In the genomic region with DNA sequence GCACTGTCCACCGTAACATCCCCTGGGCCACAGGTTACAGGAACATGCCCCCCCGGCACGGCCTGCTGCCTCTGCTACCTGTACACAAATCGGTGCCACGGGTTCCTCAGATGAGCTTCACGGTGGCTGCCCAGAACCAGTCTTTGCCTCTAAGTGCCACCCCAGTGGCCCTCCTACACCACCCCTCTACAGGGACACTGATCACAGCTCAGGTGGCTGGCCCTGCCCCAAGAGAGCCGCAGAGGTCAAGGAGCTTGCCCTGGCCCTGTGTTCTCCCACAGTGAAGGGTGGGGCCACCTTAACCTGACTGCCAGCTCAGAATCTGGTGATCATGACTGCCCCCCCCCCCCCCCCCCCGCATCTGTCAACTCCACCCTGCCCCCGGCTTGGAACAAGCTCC, we compare ENCODE assay signal across 8 mouse cellular contexts. TPM values are rescaled to one million over a fixed set of nuclear protein-coding genes. Genes with fewer than 3 reads are reported as not detected.
DNase-seq lines count a peak whose midpoint lies in the region; ATAC-seq and TF ChIP-seq lines count a peak whose summit lies in the region.

A gene (plus strand): TSS at position 378 of the 400 bp plus-strand sequence.

- TF ChIP-seq EP300 in heart, adult 2 months (IDR thresholded peaks at IDR 0.05; ENCODE audit: insufficient read depth, low read depth, low read length): no peak

- TF ChIP-seq POLR2A in heart, adult 2 months (IDR thresholded peaks at IDR 0.05; ENCODE audit: insufficient read depth, low read depth, low read length): no peak

- ATAC-seq in liver, embryonic 16.5 days (ENCODE audit: low read depth): no peak
- ATAC-seq in neural tube, embryonic 15.5 days (ENCODE audit: low FRiP score): no peak

- peak within 1 kb of the TSS; percentile 95 for H3K4me2 ChIP-seq in liver, embryonic 16.5 days (ENCODE audit: low read depth, low read length)
- peak within 1 kb of the TSS; percentile 94 for H3K4me2 ChIP-seq in neural tube, embryonic 15.5 days

- peak within 1 kb of the TSS; percentile 52 for H3K9ac ChIP-seq in heart, adult 2 months (ENCODE audit: low read depth, low read length)
- peak within 1 kb of the TSS; percentile 91 for H3K9ac ChIP-seq in liver, embryonic 16.5 days (ENCODE audit: low read depth, low read length)
- peak within 1 kb of the TSS; percentile 55 for H3K9ac ChIP-seq in neural tube, embryonic 15.5 days (replicated peaks)

- 63% methylated on average over 9 of the region's 9 CpGs for WGBS in heart, adult 2 months
- WGBS in liver, embryonic 16.5 days (ENCODE audit: insufficient replicate concordance): 81% methylated on average over 8 of the region's 9 CpGs
- 97% methylated on average over 8 of the region's 9 CpGs for WGBS in neural tube, embryonic 15.5 days

- TF ChIP-seq CTCF in heart, adult 2 months (IDR thresholded peaks at IDR 0.05): no peak

- no peaks in the 10 kb centered on the region for H3K27me3 ChIP-seq in heart, adult 2 months (ENCODE audit: control insufficient read depth, insufficient read depth, low read length)
- no peaks in the 10 kb centered on the region for H3K27me3 ChIP-seq in liver, embryonic 16.5 days (ENCODE audit: control insufficient read depth, insufficient read depth, low read depth, low read length)
- no peaks in the 10 kb centered on the region for H3K27me3 ChIP-seq in neural tube, embryonic 15.5 days (replicated peaks)

- peak within 1 kb of the TSS; percentile 81 for H3K4me3 ChIP-seq in brown adipose tissue, adult 24 weeks (ENCODE audit: insufficient read depth, low read depth, low read length)
- peak within 1 kb of the TSS; percentile 95 for H3K4me3 ChIP-seq in heart, adult 2 months
- H3K4me3 ChIP-seq in liver, embryonic 16.5 days (ENCODE audit: low read depth, low read length): peak within 1 kb of the TSS; percentile 97
- peak within 1 kb of the TSS; percentile 57 for H3K4me3 ChIP-seq in neural tube, embryonic 15.5 days (replicated peaks)

- intact Hi-C loops in heart, adult 2 months (cut with DNase I): loop anchor here (2.0 kb wide), 1 partner anchor 16 kb away; no protein-coding TSS in a partner anchor

- no peaks in the 10 kb centered on the region for H3K36me3 ChIP-seq in heart, adult 2 months (ENCODE audit: control insufficient read depth, insufficient read depth, low read length)
- peaks cover 18% of the 10 kb centered on the region for H3K36me3 ChIP-seq in liver, embryonic 16.5 days (ENCODE audit: control insufficient read depth, insufficient read depth)
- peaks cover 44% of the 10 kb centered on the region for H3K36me3 ChIP-seq in neural tube, embryonic 15.5 days

- no peaks in the 10 kb centered on the region for H3K9me3 ChIP-seq in liver, embryonic 16.5 days (replicated peaks; ENCODE audit: control insufficient read depth, low read length)
- H3K9me3 ChIP-seq in neural tube, embryonic 15.5 days (replicated peaks): no peaks in the 10 kb centered on the region

- DNase-seq in cerebellum, adult 11-12 months: peak; percentile 64
- DNase-seq in cerebellum, postnatal 4 days (ENCODE audit: low spot score in 2 of 2): no peak
- DNase-seq in heart, adult 2 months: peak; percentile 41 to 48
- DNase-seq in kidney, adult 9 months: peak; percentile 52
- no peak for DNase-seq in urinary bladder, postnatal 36 days (ENCODE audit: low spot score in 2 of 2)

- no peaks in the 10 kb centered on the region for H3K79me2 ChIP-seq in heart, adult 2 months (replicated peaks; ENCODE audit: control insufficient read depth, insufficient read depth, low read length)

- no peak within 1 kb of the TSS for H3K27ac ChIP-seq in brown adipose tissue, adult 24 weeks (replicated peaks; ENCODE audit: low read depth, low read length)
- peak within 1 kb of the TSS; percentile 95 for H3K27ac ChIP-seq in heart, adult 2 months
- H3K27ac ChIP-seq in liver, embryonic 16.5 days (ENCODE audit: low read length): peak within 1 kb of the TSS; percentile 93
- H3K27ac ChIP-seq in neural tube, embryonic 15.5 days (replicated peaks): peak within 1 kb of the TSS; percentile 85; the same call in 1 of the 2 replicates

- H3K4me1 ChIP-seq in brown adipose tissue, adult 24 weeks (ENCODE audit: control insufficient read depth, insufficient read depth, insufficient read length, low read length): peaks cover 4% of the 10 kb centered on the region; the same call in 1 of the 2 replicates
- H3K4me1 ChIP-seq in heart, adult 2 months (ENCODE audit: control insufficient read depth, insufficient read depth, low read length): peaks cover 10% of the 10 kb centered on the region
- peaks cover 38% of the 10 kb centered on the region for H3K4me1 ChIP-seq in liver, embryonic 16.5 days (ENCODE audit: control insufficient read depth, low read depth, low read length)
- H3K4me1 ChIP-seq in neural tube, embryonic 15.5 days: peaks cover 49% of the 10 kb centered on the region

RNA-seq across cellular contexts. Expression of the gene that starts here (rescaled TPM):
- 121 and 148 TPM in 2 replicates for polyA plus RNA-seq in brown adipose tissue, adult 24 weeks (2012; ENCODE audit: insufficient read depth, insufficient read length, missing spikeins)
- 10 to 100 TPM; 45.4 to 50.3 TPM for total RNA-seq in heart, adult 2 months (2021)
- polyA plus RNA-seq in heart, adult 2 months (2012; rRNA removed): 35.3 and 37.8 TPM in 2 replicates
- 50.1 and 50.6 TPM in 2 replicates for polyA plus RNA-seq in liver, embryonic 16.5 days (2015; fragmentation: Nextera tagmentation; extraction: Ambion mirVana)
- polyA plus RNA-seq in neural tube, embryonic 15.5 days (2015; fragmentation: Nextera tagmentation; extraction: Ambion mirVana): 275 and 308 TPM in 2 replicates

Comparison
In these comparisons a context has a peak if more than half of its experiments do, and no peak if none do; other contexts are left out.
1. DNase-seq: peak in cerebellum, adult 11-12 months (single experiment), heart, adult 2 months (2 of 2) and kidney, adult 9 months (single experiment); none in cerebellum, postnatal 4 days (0 of 2) and urinary bladder, postnatal 36 days (0 of 2).
2. Peak in every context shown above with its lines, with median percentiles within 50 percentile points of each other: H3K4me3 ChIP-seq and H3K9ac ChIP-seq.